Mouse (Mus musculus) spleen, adult 12 weeks (tissue): ENCODE data around the gene Tmem121.
"Not testable (repeated sequence)": the region's sequence is repeated elsewhere in the genome, so short reads cannot be mapped to it uniquely, and the experiment has no call there.

ENCODE experiments used
- DNase-seq: peaks from one replicate; pipeline ENCODE4 v3.0.0; 2022; ENCODE audit warnings: low spot score

Tmem121 gene

GRCm38 (mm10) chr12:113221289-113221688, 35.6 kb downstream of the Tmem121 start:
- DNase-seq, result peak; percentile 44

GRCm38 (mm10) chr12:113222121-113222636, 36.4 kb downstream of the Tmem121 start:
- peak; percentile 89 for DNase-seq

DNA sequence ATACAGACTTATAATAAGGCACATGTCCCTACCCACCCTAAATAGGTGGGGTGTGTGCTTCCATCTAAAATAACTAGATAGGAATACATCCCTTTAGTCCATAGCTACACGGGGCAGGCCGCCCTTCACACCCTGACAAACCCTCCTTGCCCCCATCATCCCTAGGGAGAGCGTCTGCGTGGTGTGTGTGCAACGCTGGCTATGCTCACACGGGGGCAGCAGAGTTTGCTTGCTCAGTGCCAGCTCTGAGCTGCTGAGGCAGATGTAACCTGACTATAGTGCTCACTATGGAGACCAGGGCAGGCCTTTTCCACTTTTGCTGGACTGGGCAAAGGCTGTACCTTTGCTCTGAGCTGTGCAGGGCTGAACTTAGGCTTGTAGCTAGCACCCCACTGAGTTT, 37.0 kb downstream of the Tmem121 start:
- DNase-seq, result peak; percentile 64

GRCm38 (mm10) chr12:113224206-113224605, 38.5 kb downstream of the Tmem121 start:
- peak; percentile 33 for DNase-seq

DNA sequence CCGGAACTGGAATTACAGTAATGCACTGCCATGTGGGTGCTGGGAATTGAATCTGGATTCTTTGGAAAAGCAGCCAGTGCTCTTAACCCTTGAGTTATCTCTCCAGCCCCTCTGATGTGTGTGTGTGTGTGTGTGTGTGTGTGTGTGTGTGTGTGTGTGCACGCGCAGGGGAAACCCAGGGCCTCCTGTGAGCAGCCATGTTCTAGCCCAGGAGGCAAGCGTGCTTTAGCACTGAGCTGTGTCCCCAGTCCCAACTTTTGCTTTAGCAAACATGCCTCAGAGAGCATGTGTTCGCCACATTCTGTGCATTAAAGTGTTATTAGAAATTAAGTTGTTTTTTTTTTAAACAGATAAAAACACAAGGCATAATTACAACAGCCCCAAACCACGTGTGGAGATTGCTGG, 39.0 kb downstream of the Tmem121 start:
- no peak for DNase-seq

DNA sequence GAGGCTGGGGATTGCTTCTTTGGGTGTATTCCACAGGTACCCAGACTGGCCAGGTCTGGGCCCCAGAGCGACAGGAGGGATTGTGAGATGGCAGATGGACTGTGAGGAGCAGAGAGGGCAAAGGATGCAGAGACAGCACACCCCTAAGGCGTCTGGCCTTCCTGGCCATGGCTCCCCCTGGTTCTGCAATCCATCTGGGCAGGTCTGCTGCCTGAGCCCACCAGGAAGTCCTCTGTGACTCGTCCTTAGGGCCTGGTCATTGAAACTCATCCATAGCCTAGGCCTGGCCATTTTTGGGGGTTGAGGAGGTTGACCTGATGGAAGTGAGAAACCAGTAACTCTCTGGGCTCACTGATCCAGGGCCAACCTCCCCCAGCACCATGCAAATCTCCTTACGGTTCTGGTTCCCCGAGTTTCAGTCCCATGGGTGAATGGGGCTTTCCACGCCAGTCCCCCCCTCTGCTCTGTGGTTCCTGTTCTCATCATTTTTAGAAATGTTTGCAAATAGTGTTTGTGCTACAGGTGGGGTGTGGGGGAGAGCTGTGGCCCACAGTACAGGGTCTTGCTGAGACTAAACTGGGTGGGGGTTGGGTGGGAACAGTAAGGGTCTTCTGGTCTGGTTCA, 42.4 kb downstream of the Tmem121 start:
- peak; percentile 35 for DNase-seq

DNA sequence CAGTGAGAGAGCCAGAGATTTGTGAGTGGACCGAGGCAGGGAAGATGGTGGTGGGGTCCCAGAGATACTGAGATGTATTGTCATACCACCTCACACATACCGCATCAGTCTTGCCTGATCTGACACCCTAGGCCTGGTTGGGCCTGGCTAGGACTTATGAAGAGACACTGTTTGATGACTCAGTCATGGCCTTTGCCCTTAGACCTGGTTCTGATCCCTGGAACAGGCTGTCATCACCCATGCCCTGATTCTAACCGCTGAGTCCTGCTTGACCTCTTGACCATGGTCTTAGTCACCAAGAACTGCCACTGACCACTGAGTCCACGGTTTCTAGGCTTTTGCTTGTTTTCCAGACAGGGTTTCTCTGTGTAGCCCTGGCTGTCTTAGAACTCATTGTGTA, 45.0 kb downstream of the Tmem121 start:
- no peak for DNase-seq

- DNase-seq, result not testable (repeated sequence)
These were observed 46.0 kb downstream of the Tmem121 start for GRCm38 (mm10) chr12:113231551-113232263.

GRCm38 (mm10) chr12:113232264-113232750, 46.6 kb downstream of the Tmem121 start:
- not testable (repeated sequence) for DNase-seq
